Mouse (Mus musculus) forebrain, embryonic 10.5 days (tissue): Measurements from ENCODE around the gene Actr1b. TPM values are rescaled to one million over a fixed set of nuclear protein-coding genes. Genes with fewer than 3 reads are reported as not detected.
"Not testable (repeated sequence)": the region's sequence is repeated elsewhere in the genome, so short reads cannot be mapped to it uniquely, and the experiment has no call there.

Experiments
- DNase-seq: peaks from one replicate; pipeline ENCODE4 v3.0.0-alpha.2; 2017; ENCODE audit warnings: low spot score; ENCODE audit errors: extremely low spot score
- H3K27ac ChIP-seq: fragments of 300-500 bp; sonication (generic); 2 replicates; pipeline ENCODE4 v1.5.1; 2016; ENCODE audit warnings: mild to moderate bottlenecking
- H3K27me3 ChIP-seq: fragments of 300-500 bp; sonication (generic); 2 replicates; pipeline ENCODE4 v1.6.1; 2016; ENCODE audit warnings: mild to moderate bottlenecking; ENCODE audit not compliant: poor library complexity, severe bottlenecking
- H3K36me3 ChIP-seq: fragments of 300-500 bp; sonication (generic); replicated peaks from 2 replicates; pipeline ENCODE4 v1.6.1; 2016; ENCODE audit warnings: mild to moderate bottlenecking, moderate library complexity
- H3K4me1 ChIP-seq: fragments of 300-500 bp; sonication (generic); 2 replicates; pipeline ENCODE4 v1.6.1; 2016
- H3K4me3 ChIP-seq: fragments of 300-500 bp; sonication (generic); 2 replicates; pipeline ENCODE4 v1.5.1; 2016; ENCODE audit warnings: mild to moderate bottlenecking, moderate library complexity
- H3K9me3 ChIP-seq: fragments of 300-500 bp; sonication (generic); 2 replicates; pipeline ENCODE4 v1.6.1; 2016; ENCODE audit warnings: mild to moderate bottlenecking, moderate library complexity
- WGBS: fragments of 180-500 bp; shearing (Covaris S2); methylation state at CpG from one replicate; pipeline ENCODE4 v1.1.7; 2016; 5-methylcytosine and 5-hydroxymethylcytosine counted together
- polyA plus RNA-seq: library from polyadenylated mRNA; unstranded; fragments of >200 nt; fragmentation: Nextera tagmentation; extraction: Ambion mirVana; gene quantifications from 2 replicates; pipeline ENCODE4 v1.2.1, GENCODE M21; 2016

Actr1b gene
- polyA plus RNA-seq, 1 experiment from 2014 or later: 136 TPM

DNA sequence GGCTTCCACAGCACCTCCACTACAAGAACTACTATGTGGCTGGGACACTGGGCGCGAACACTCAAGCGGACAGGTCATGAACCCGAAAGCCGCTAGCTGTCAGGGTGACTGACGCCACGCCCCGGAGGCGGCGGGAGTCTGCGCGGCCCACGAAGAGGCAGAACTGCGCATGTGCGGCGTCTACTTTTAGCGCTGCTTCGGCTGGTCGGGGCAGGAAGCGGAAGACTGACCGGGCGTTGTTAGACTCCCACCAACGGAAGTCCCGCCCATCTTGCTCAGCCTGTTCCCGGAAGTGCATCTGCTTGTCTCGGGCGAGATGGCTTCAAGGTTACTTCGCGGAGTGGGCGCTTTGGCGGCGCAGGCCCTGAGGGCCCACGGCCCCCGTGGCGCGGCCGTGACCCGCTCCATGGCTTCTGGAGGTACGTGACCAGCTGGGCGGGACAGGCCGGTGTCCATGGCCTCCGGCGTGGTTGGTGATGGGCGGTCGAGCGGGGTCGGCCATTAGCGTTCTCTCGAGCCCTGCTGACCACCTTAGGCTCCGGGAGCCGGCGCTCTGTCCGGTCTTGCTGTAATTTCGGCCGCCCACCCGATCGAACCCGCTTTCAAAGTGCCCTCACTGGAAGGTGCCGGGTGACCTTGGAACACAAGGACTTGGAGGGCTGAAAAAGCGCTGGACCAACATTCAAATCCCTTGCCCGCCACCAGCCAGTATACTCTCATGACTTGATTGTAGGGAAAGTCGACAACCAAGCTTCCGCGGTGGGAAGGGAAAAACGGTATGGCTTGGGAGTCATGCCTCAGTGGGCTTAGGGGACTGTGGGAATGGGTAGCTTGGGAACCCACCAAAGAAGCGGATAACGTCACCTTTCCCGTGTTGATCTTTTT is 22.7 kb downstream of the Actr1b start, which contains the start of gene Cox5b:
TSS of gene Cox5b (plus strand) at position 179 of the 885 bp plus-strand sequence.
- H3K4me3 ChIP-seq: peak within 1 kb of the TSS; percentile 93
- H3K27ac ChIP-seq: peak within 1 kb of the TSS; percentile 87
- DNase-seq: peak; percentile 99
- under 1% methylated on average over 68 of the region's 68 CpGs for WGBS
- H3K4me1 ChIP-seq: peaks cover 16% of the 10 kb centered on the region
- H3K36me3 ChIP-seq: peaks cover 28% of the 10 kb centered on the region
- H3K27me3 ChIP-seq: no peaks in the 10 kb centered on the region
- no peaks in the 10 kb centered on the region for H3K9me3 ChIP-seq

DNA sequence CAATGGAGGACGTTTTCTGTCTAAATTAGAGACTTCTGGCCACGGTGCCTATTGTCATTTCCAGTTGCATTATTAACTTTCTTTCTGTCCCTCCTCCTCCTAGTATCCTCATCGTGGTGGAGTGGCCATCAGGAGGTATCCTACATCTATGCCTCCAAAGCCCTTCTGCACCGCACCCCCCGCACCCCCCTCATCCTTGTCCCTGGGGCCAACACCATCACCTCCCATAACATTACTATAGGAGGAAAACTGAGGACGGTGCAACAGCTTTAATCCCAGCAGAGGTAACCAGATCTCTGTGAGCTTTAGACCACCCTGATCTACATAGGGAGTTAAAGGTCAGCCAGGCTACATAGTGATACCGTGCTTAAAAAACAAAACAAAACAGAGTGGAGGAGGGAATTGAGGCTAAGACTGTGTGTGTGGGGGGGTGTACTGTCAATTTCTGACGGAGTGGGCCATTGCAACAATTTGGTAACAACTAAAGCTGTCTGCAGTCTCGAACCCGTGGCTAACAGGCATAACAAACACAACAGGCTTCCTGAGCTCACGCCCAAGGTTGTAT is 23.5 kb downstream of the Actr1b start:
- H3K36me3 ChIP-seq: peaks cover 28% of the 10 kb centered on the region
- H3K27me3 ChIP-seq: no peaks in the 10 kb centered on the region
- peak overlapping the region; percentile 87 for H3K27ac ChIP-seq
- H3K4me3 ChIP-seq: peak overlapping the region; percentile 93
- H3K4me1 ChIP-seq: peaks cover 16% of the 10 kb centered on the region
- no peaks in the 10 kb centered on the region for H3K9me3 ChIP-seq
- DNase-seq: no peak
- 61% methylated on average over 11 of the region's 11 CpGs for WGBS

DNA sequence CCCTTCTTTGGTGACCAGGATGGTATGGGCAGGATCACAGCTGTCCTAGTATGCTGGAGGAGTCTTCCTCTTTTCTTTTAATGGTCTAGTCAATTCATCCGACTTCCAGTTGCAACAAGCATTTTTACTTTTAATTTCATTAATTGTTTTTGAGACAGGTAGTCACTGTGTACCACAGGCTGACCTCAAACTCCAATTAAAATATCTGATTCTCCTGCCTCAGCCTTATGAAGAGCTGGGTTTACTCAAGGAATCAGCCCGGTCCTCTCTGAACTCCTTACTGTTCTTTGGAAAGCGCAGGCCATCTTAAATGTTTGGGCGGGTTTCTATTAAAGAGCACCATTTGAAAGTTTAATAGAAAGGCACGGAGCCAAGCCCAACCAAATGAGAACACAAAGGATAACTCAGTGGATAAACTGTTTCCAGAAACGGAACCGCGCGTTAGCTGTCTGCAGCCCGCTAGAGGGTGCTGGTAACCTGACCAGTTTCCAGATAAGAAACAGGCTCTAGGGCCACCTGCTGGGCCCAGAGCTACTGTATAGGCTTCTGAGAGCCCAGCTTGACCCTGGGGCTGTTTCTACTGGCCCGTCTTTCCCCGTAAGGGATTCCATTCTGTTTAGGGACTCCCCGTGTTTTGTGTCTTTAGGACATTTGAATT is 30.3 kb downstream of the Actr1b start:
- Histone ChIP-seq H3K9me3 (peaks cover 6% of the 10 kb centered on the region; the same call in 1 of the 2 replicates), H3K4me1 (peaks cover 14% of the 10 kb centered on the region), H3K27ac (peak overlapping the region; percentile 20), H3K27me3 (no peaks in the 10 kb centered on the region), H3K4me3 (no peak overlapping the region), H3K36me3 (no peaks in the 10 kb centered on the region)
- 14% methylated on average over 13 of the region's 13 CpGs for WGBS
- DNase-seq: peak; percentile 71

DNA sequence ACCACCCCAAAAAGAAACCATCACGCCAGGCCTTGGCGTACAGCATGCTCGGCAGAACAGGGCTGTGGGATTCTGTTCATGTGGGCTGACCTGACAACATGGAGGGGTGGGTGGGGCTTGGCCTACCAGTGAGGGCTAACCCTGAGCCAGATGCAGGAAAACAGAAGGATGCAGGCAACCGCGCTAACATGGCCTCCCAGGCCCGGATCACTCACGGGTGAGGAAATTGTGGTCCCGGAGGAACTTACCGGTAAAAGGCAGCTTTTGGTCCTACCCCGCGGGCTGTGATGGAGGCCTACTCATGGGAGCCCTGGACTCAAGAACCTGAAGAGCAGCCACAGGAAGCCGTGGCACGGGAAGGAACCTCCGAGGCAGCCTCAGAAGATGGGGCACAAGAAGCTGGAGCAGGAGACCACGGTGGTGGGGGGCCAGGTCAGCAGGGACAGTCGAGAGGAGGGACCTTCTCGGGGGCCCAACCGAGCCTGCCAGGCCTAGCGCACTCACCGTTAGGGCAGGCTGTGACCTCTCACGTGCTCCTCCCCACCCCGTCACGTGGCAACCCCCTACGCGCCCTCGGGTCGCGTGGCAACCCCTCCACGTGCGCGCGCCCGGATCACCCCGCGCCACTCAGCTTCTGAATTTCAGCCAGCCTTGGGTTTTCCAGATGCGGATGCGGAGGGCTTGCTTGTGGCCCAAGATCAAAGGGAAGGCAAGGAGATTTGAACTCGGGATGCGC is 31.4 kb downstream of the Actr1b start, which contains the start of gene Fam178b:
TSS of gene Fam178b (minus strand) at position 564 of the 736 bp plus-strand sequence.
- Histone ChIP-seq H3K4me1 (peaks cover 14% of the 10 kb centered on the region), H3K27me3 (no peaks in the 10 kb centered on the region), H3K36me3 (no peaks in the 10 kb centered on the region), H3K27ac (no peak within 1 kb of the TSS; the same call in none of the 2 replicates), H3K9me3 (peaks cover 6% of the 10 kb centered on the region; the same call in 1 of the 2 replicates), H3K4me3 (no peak within 1 kb of the TSS)
- DNase-seq: no peak
- WGBS: 93% methylated on average over 39 of the region's 39 CpGs

DNA sequence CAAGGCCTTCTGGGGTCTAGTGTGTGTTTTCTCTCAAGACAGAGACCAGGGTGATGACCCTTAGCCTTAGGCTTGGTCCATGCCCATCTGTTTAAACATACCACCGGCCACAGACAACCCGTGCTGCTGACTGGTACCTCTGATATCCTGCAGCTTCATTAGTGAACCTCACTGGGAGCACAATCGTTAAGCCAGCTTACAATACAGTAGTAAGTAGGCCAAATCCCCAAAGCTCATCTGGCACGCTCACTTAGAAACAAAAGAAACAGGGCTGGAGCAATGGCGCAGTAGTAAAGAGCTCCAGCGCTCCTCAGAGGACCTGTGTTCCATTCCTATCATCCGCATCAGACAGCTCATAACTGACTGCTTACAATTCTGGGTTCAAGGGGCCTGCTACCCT is 33.3 kb downstream of the Actr1b start:
- Histone ChIP-seq H3K27ac (no peak overlapping the region), H3K4me1 (peaks cover 14% of the 10 kb centered on the region), H3K27me3 (no peaks in the 10 kb centered on the region), H3K9me3 (peaks cover 6% of the 10 kb centered on the region; the same call in 1 of the 2 replicates), H3K4me3 (no peak overlapping the region), H3K36me3 (no peaks in the 10 kb centered on the region)
- 41% methylated on average over 7 of the region's 7 CpGs for WGBS
- no peak for DNase-seq

- H3K27ac ChIP-seq: no peak overlapping the region
- no peak overlapping the region for H3K4me3 ChIP-seq
- no peak for DNase-seq
- H3K27me3 ChIP-seq: no peaks in the 10 kb centered on the region
- WGBS: 76% methylated on average over 3 of the region's 3 CpGs
- no peaks in the 10 kb centered on the region for H3K36me3 ChIP-seq
- H3K4me1 ChIP-seq: 0 out of 2 replicates have a peak, but pooled peaks cover 5% of the 10 kb centered on the region
- H3K9me3 ChIP-seq: no peaks in the 10 kb centered on the region
Measured at GRCm38 (mm10) chr1:36674936-36675335, 39.3 kb downstream of the Actr1b start.

- Histone ChIP-seq H3K36me3 (no peaks in the 10 kb centered on the region), H3K4me3 (no peak overlapping the region), H3K9me3 (no peaks in the 10 kb centered on the region), H3K27ac (no peak overlapping the region), H3K4me1 (0 out of 2 replicates have a peak, but pooled peaks cover 5% of the 10 kb centered on the region), H3K27me3 (no peaks in the 10 kb centered on the region)
- no peak for DNase-seq
- WGBS: 57% methylated on average over 16 of the region's 16 CpGs
Measured at GRCm38 (mm10) chr1:36672648-36673350, 41.4 kb downstream of the Actr1b start.

DNA sequence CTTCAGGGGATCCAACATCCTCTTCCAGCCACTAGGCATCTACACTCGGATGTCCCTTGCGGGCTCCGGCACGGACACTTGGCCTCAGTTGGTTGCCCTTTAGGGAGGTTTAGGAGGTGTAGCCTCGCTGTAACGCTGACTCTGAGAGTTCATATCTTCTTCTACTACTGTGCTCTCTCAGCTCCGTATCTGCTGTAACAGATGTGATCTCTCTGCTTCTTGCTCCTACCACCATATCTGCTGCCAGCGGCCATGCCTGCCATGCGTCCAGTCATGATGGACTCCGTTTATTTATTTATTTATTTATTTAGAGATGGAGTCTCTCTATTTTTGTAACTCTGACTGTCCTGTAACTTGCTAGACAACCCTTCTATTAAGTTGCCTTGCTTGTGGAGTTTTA is 43.0 kb downstream of the Actr1b start:
- Histone ChIP-seq H3K9me3 (no peaks in the 10 kb centered on the region), H3K27ac (no peak overlapping the region), H3K4me1 (0 out of 2 replicates have a peak, but pooled peaks cover 5% of the 10 kb centered on the region), H3K27me3 (no peaks in the 10 kb centered on the region), H3K4me3 (no peak overlapping the region), H3K36me3 (no peaks in the 10 kb centered on the region)
- no peak for DNase-seq
- WGBS: 92% methylated on average over 10 of the region's 10 CpGs

- H3K4me1 ChIP-seq: peaks cover 13% of the 10 kb centered on the region
- no peaks in the 10 kb centered on the region for H3K36me3 ChIP-seq
- no peak overlapping the region for H3K4me3 ChIP-seq
- no peaks in the 10 kb centered on the region for H3K27me3 ChIP-seq
- DNase-seq: no peak
- WGBS: 74% methylated on average over 4 of the region's 4 CpGs
- H3K9me3 ChIP-seq: no peaks in the 10 kb centered on the region
- no peak overlapping the region for H3K27ac ChIP-seq
Measured at GRCm38 (mm10) chr1:36670256-36670655, 44.0 kb downstream of the Actr1b start.

DNA sequence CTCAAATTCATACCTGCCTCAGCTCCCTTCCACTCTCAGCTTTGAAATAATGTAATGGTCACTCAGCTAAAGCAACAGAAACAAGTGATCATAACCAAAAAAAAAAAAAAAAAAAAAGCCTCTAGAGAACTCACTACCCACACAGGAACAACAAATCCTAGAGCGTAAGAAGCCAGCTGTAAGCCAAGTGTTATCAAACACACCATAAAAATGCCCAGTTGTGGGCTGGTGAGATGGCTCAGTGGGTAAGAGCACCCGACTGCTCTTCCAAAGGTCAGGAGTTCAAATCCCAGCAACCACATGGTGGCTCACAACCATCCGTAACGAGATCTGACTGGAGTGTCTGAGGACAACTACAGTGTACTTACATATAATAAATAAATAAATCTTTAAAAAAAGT is 46.2 kb downstream of the Actr1b start:
- DNase-seq, H3K27me3 ChIP-seq, H3K36me3 ChIP-seq, H3K27ac ChIP-seq, H3K9me3 ChIP-seq, H3K4me3 ChIP-seq: not testable (repeated sequence)
- WGBS: 78% methylated on average over 4 of the region's 4 CpGs
- peaks cover 12% of the 10 kb centered on the region for H3K4me1 ChIP-seq

DNA sequence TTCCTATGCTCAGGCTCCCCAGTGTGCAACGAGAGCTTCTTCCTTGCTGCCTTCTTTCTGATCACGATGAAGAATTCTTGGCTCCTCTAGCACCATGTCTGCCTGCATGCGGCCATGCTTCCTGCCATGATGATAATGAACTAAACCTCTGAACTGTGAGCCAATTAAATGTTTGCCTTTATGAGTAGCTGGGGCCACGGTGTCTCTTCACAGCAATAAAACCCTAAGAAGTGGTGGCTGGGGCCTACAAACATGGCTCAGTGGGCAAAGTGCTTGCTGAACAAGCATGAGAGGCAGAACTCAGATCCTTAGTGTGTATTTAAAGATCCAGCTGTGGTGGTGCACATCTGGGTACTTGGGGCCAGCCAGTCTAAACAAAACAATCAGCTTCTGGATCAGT is 48.3 kb downstream of the Actr1b start:
- Histone ChIP-seq H3K27ac (no peak overlapping the region), H3K36me3 (no peaks in the 10 kb centered on the region), H3K4me3 (no peak overlapping the region), H3K9me3 (no peaks in the 10 kb centered on the region), H3K4me1 (peaks cover 9% of the 10 kb centered on the region), H3K27me3 (no peaks in the 10 kb centered on the region)
- no peak for DNase-seq
- 81% methylated on average over 4 of the region's 4 CpGs for WGBS
